Mouse (Mus musculus): ENCODE data around the gene Shc1. TPM values are rescaled to one million over a fixed set of nuclear protein-coding genes. Genes with fewer than 3 reads are reported as not detected.

The Shc1 gene
- polyA plus RNA-seq, 1 experiment from 2014 or later = 48.6 TPM

GRCm38 (mm10) chr3:89411490-89412393 lies 6.5 kb upstream of the Shc1 start, which contains the start of gene Flad1:
Flad1 (minus strand) TSS chr3:89411870.
- no peaks in the 10 kb centered on the region for H3K9me3 ChIP-seq (ENCODE audit: control insufficient read depth)
- ATAC-seq = peak; percentile 97
- H3K4me1 ChIP-seq (replicated peaks; ENCODE audit: control insufficient read depth, insufficient read depth, low read length) = no peaks in the 10 kb centered on the region; the same call in 1 of the 2 replicates
- H3K9ac ChIP-seq (ENCODE audit: low read depth, low read length) = peak within 1 kb of the TSS; percentile 62
- H3K4me3 ChIP-seq (ENCODE audit: low read depth, low read length) = peak within 1 kb of the TSS; percentile 64
- peaks cover 34% of the 10 kb centered on the region for H3K36me3 ChIP-seq (ENCODE audit: control insufficient read depth, insufficient read depth)
- WGBS = 5% methylated on average over 28 of the region's 28 CpGs
- no peak for TF ChIP-seq CTCF (IDR thresholded peaks at IDR 0.05; ENCODE audit: low read depth)
- H3K27me3 ChIP-seq (replicated peaks; ENCODE audit: control insufficient read depth, insufficient read depth, low read length) = no peaks in the 10 kb centered on the region
- peak within 1 kb of the TSS; percentile 42 for H3K27ac ChIP-seq (ENCODE audit: low read depth, low read length)
- peak within 1 kb of the TSS; percentile 77 for H3K4me2 ChIP-seq (replicated peaks; ENCODE audit: low read depth)

GRCm38 (mm10) chr3:89416158-89416557 lies 2.1 kb upstream of the Shc1 start:
- H3K27ac ChIP-seq (ENCODE audit: low read depth, low read length) = no peak overlapping the region
- H3K9ac ChIP-seq (ENCODE audit: low read depth, low read length) = no peak overlapping the region
- no peaks in the 10 kb centered on the region for H3K27me3 ChIP-seq (replicated peaks; ENCODE audit: control insufficient read depth, insufficient read depth, low read length)
- no peaks in the 10 kb centered on the region for H3K9me3 ChIP-seq (ENCODE audit: control insufficient read depth)
- no peak for TF ChIP-seq CTCF (IDR thresholded peaks at IDR 0.05; ENCODE audit: low read depth)
- H3K4me1 ChIP-seq (replicated peaks; ENCODE audit: control insufficient read depth, insufficient read depth, low read length) = peaks cover 5% of the 10 kb centered on the region
- no peak overlapping the region for H3K4me2 ChIP-seq (replicated peaks; ENCODE audit: low read depth)
- ATAC-seq = no peak
- H3K36me3 ChIP-seq (ENCODE audit: control insufficient read depth, insufficient read depth) = peaks cover 21% of the 10 kb centered on the region
- WGBS = 94% methylated on average over 8 of the region's 8 CpGs
- no peak overlapping the region for H3K4me3 ChIP-seq (ENCODE audit: low read depth, low read length)

DNA sequence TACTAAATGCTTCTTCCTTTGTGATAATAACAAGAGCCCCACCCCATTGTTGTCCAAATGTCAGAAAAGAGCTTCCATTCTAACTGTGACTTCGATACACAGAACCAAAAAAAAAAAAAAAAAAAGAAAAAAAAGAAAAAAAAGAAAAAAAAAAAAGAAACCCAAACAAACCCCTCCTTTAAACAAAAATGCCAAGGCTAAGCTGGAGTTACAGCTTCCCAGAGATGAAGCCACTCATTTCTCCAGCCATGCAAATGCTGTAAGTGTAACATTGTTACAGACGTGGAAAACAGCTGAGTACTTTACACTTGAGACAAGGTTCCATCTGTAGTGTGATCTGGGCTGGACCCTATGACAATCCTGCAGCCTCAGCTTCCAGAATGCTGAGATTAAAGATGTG lies 1.1 kb upstream of the Shc1 start:
- ATAC-seq = no peak

GRCm38 (mm10) chr3:89417840-89418169 lies 438 bp upstream of the Shc1 start:
- Histone ChIP-seq H3K4me2 (replicated peaks; ENCODE audit: low read depth) (peak overlapping the region; percentile 81), H3K9me3 (ENCODE audit: control insufficient read depth) (no peaks in the 10 kb centered on the region), H3K36me3 (ENCODE audit: control insufficient read depth, insufficient read depth) (peaks cover 28% of the 10 kb centered on the region), H3K9ac (ENCODE audit: low read depth, low read length) (peak overlapping the region; percentile 51), H3K27me3 (replicated peaks; ENCODE audit: control insufficient read depth, insufficient read depth, low read length) (no peaks in the 10 kb centered on the region), H3K27ac (ENCODE audit: low read depth, low read length) (peak overlapping the region; percentile 97), H3K4me1 (replicated peaks; ENCODE audit: control insufficient read depth, insufficient read depth, low read length) (peaks cover 9% of the 10 kb centered on the region), H3K4me3 (ENCODE audit: low read depth, low read length) (peak overlapping the region; percentile 76)
- TF ChIP-seq CTCF (IDR thresholded peaks at IDR 0.05; ENCODE audit: low read depth) = no peak
- WGBS = 0% methylated on average over 20 of the region's 20 CpGs
- peak; percentile 1; the same call in 1 of the 2 replicates for ATAC-seq

More for the DNA sequence above, 1.1 kb upstream of the Shc1 start:
- no peak for TF ChIP-seq CTCF (IDR thresholded peaks at IDR 0.05; ENCODE audit: low read depth)
- Histone ChIP-seq H3K4me3 (ENCODE audit: low read depth, low read length) (peak overlapping the region; percentile 76), H3K27ac (ENCODE audit: low read depth, low read length) (peak overlapping the region; percentile 97; the same call in 1 of the 2 replicates), H3K9me3 (ENCODE audit: control insufficient read depth) (no peaks in the 10 kb centered on the region), H3K4me1 (replicated peaks; ENCODE audit: control insufficient read depth, insufficient read depth, low read length) (peaks cover 9% of the 10 kb centered on the region), H3K27me3 (replicated peaks; ENCODE audit: control insufficient read depth, insufficient read depth, low read length) (no peaks in the 10 kb centered on the region), H3K4me2 (replicated peaks; ENCODE audit: low read depth) (peak overlapping the region; percentile 81), H3K36me3 (ENCODE audit: control insufficient read depth, insufficient read depth) (peaks cover 24% of the 10 kb centered on the region), H3K9ac (ENCODE audit: low read depth, low read length) (0 out of 2 replicates have a peak overlapping the region, but pooled peaks have one; percentile 51)
- 15% methylated on average over 2 of the region's 2 CpGs for WGBS

- no peaks in the 10 kb centered on the region for H3K9me3 ChIP-seq (ENCODE audit: control insufficient read depth)
- peak overlapping the region; percentile 97 for H3K27ac ChIP-seq (ENCODE audit: low read depth, low read length)
- no peaks in the 10 kb centered on the region for H3K27me3 ChIP-seq (replicated peaks; ENCODE audit: control insufficient read depth, insufficient read depth, low read length)
- WGBS = under 1% methylated on average over 16 of the region's 16 CpGs
- H3K4me1 ChIP-seq (replicated peaks; ENCODE audit: control insufficient read depth, insufficient read depth, low read length) = peaks cover 9% of the 10 kb centered on the region
- H3K9ac ChIP-seq (ENCODE audit: low read depth, low read length) = peak overlapping the region; percentile 83
- peaks cover 31% of the 10 kb centered on the region for H3K36me3 ChIP-seq (ENCODE audit: control insufficient read depth, insufficient read depth)
- no peak for TF ChIP-seq CTCF (IDR thresholded peaks at IDR 0.05; ENCODE audit: low read depth)
- H3K4me3 ChIP-seq (ENCODE audit: low read depth, low read length) = peak overlapping the region; percentile 76
- peak overlapping the region; percentile 86 for H3K4me2 ChIP-seq (replicated peaks; ENCODE audit: low read depth)
- ATAC-seq = peak; percentile 47
Measured at GRCm38 (mm10) chr3:89418861-89419250, 613 bp downstream of the Shc1 start.

DNA sequence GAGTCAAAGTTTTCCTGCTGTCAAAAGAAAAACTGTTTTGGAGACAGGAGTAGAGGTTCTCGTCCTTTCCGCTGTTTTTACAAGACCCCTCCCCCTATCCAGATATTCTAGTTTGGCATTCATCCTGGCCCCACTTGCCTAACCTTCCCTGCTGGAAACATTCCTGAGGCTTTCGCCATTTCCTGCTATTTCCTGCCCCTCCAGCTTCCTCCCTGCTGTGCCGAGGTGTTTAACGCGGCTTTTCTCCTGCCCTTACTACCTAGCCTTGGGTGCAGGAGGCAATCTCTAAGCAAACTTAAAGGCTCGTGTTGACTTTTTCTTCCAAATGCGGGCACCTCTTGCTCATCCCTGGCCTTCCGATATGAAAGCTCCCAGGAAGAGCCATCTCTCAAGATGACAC lies 1.3 kb downstream of the Shc1 start:
- Histone ChIP-seq H3K4me1 (replicated peaks; ENCODE audit: control insufficient read depth, insufficient read depth, low read length) (peaks cover 9% of the 10 kb centered on the region), H3K4me3 (ENCODE audit: low read depth, low read length) (peak overlapping the region; percentile 76), H3K4me2 (replicated peaks; ENCODE audit: low read depth) (peak overlapping the region; percentile 86), H3K27ac (ENCODE audit: low read depth, low read length) (peak overlapping the region; percentile 97), H3K36me3 (ENCODE audit: control insufficient read depth, insufficient read depth) (peaks cover 34% of the 10 kb centered on the region), H3K9me3 (ENCODE audit: control insufficient read depth) (no peaks in the 10 kb centered on the region), H3K9ac (ENCODE audit: low read depth, low read length) (peak overlapping the region; percentile 83), H3K27me3 (replicated peaks; ENCODE audit: control insufficient read depth, insufficient read depth, low read length) (no peaks in the 10 kb centered on the region)
- TF ChIP-seq CTCF (IDR thresholded peaks at IDR 0.05; ENCODE audit: low read depth) = no peak
- ATAC-seq = no peak
- under 1% methylated on average over 9 of the region's 9 CpGs for WGBS
